8 mouse cellular contexts compared by ENCODE assay signal in genomic region chr6:129423040-129423733, GRCm38 (mm10). TPM values are rescaled to one million over a fixed set of nuclear protein-coding genes. Genes with fewer than 3 reads are reported as not detected.
A peak's percentile ranks its signal among the peaks of the same experiment; 100 is the strongest.
DNase-seq lines count a peak whose midpoint lies in the region; ATAC-seq and TF ChIP-seq lines count a peak whose summit lies in the region.

No protein-coding gene starts in this region.

- in situ Hi-C loops in CH12.LX (cut with MboI; ENCODE audit: low pct_ligation_motif_present, low pct_unique_long_range_greater_than_20kb, low sequenced_read_pairs): no loop called here

- no peak overlapping the region for H3K27ac ChIP-seq in forebrain, embryonic 11.5 days (ENCODE audit: low read depth, low read length)
- H3K27ac ChIP-seq in forebrain, embryonic 10.5 days: no peak overlapping the region
- H3K27ac ChIP-seq in CH12.LX (ENCODE audit: insufficient read depth, low read depth): no peak overlapping the region
- H3K27ac ChIP-seq in stomach, embryonic 16.5 days (ENCODE audit: low read length): peak overlapping the region; percentile 79

- WGBS in forebrain, embryonic 11.5 days: 77% methylated on average over 4 of the region's 4 CpGs
- WGBS in forebrain, embryonic 10.5 days: 83% methylated on average over 4 of the region's 4 CpGs
- WGBS in stomach, embryonic 16.5 days: 48% methylated on average over 4 of the region's 4 CpGs

- H3K27me3 ChIP-seq in forebrain, embryonic 11.5 days (ENCODE audit: control insufficient read depth, insufficient read depth, low read length): no peaks in the 10 kb centered on the region
- H3K27me3 ChIP-seq in forebrain, embryonic 10.5 days (ENCODE audit: poor library complexity, severe bottlenecking): no peaks in the 10 kb centered on the region
- H3K27me3 ChIP-seq in CH12.LX (replicated peaks): no peaks in the 10 kb centered on the region
- no peaks in the 10 kb centered on the region for H3K27me3 ChIP-seq in stomach, embryonic 16.5 days (ENCODE audit: control insufficient read depth, insufficient read depth, low read length)

- no peak for TF ChIP-seq CTCF in CH12.LX (conservative IDR thresholded peaks at IDR 0.05 in 1 of 2, IDR thresholded peaks at IDR 0.05 in 1 of 2; ENCODE audit: low read depth in 2 of 2, low read length in 2 of 2)

- no peak for TF ChIP-seq EP300 in CH12.LX (IDR thresholded peaks at IDR 0.05; ENCODE audit: low read length)

- 0 out of 2 replicates have a peak, but pooled peaks have one; percentile 5 for ATAC-seq in forebrain, embryonic 11.5 days (replicated peaks; ENCODE audit: low FRiP score)
- ATAC-seq in stomach, embryonic 16.5 days (ENCODE audit: insufficient read depth, low FRiP score): peak; percentile 53; the same call in 1 of the 2 replicates

- TF ChIP-seq POLR2A in CH12.LX (IDR thresholded peaks at IDR 0.05; ENCODE audit: low read depth, low read length): no peak

- no peaks in the 10 kb centered on the region for H3K79me2 ChIP-seq in CH12.LX (replicated peaks; ENCODE audit: control insufficient read depth, extremely low read depth, insufficient read depth, poor library complexity, severe bottlenecking)

- no peak overlapping the region for H3K9ac ChIP-seq in forebrain, embryonic 11.5 days (ENCODE audit: low read length)
- no peak overlapping the region for H3K9ac ChIP-seq in CH12.LX (ENCODE audit: insufficient read depth, low read depth)
- H3K9ac ChIP-seq in stomach, embryonic 16.5 days (ENCODE audit: low read length): no peak overlapping the region

- no peaks in the 10 kb centered on the region for H3K4me1 ChIP-seq in forebrain, embryonic 11.5 days (replicated peaks; ENCODE audit: control insufficient read depth, insufficient read depth, low read length)
- no peaks in the 10 kb centered on the region for H3K4me1 ChIP-seq in forebrain, embryonic 10.5 days
- peaks cover 0 to 15% of the 10 kb centered on the region in 2 experiments; a peak in 2 of 4 replicates for H3K4me1 ChIP-seq in CH12.LX (ENCODE audit: control insufficient read depth in 1 of 2, insufficient read depth in 2 of 2)
- peaks cover 7% of the 10 kb centered on the region for H3K4me1 ChIP-seq in stomach, embryonic 16.5 days (ENCODE audit: control insufficient read depth, insufficient read depth, low read length)

- no peaks in the 10 kb centered on the region for H3K9me3 ChIP-seq in forebrain, embryonic 11.5 days (ENCODE audit: control insufficient read depth, low read length)
- H3K9me3 ChIP-seq in forebrain, embryonic 10.5 days: no peaks in the 10 kb centered on the region
- H3K9me3 ChIP-seq in CH12.LX (replicated peaks; ENCODE audit: low read length): no peaks in the 10 kb centered on the region
- no peaks in the 10 kb centered on the region for H3K9me3 ChIP-seq in stomach, embryonic 16.5 days (replicated peaks; ENCODE audit: control insufficient read depth, low read length)

- no peak overlapping the region for H3K4me2 ChIP-seq in forebrain, embryonic 11.5 days (ENCODE audit: low read depth, low read length, severe bottlenecking)
- H3K4me2 ChIP-seq in CH12.LX (ENCODE audit: insufficient read depth, low read depth, poor library complexity, severe bottlenecking): peak overlapping the region; percentile 29; the same call in 1 of the 2 replicates
- no peak overlapping the region; the same call in 1 of the 2 replicates for H3K4me2 ChIP-seq in stomach, embryonic 16.5 days (ENCODE audit: low read depth, low read length)

- no peaks in the 10 kb centered on the region for H3K36me3 ChIP-seq in forebrain, embryonic 11.5 days (ENCODE audit: control insufficient read depth, insufficient read depth, low read length)
- H3K36me3 ChIP-seq in forebrain, embryonic 10.5 days (replicated peaks): no peaks in the 10 kb centered on the region
- no peaks in the 10 kb centered on the region for H3K36me3 ChIP-seq in CH12.LX (replicated peaks in 1 of 2; ENCODE audit: control insufficient read depth in 1 of 2, insufficient read depth in 1 of 2, low read length in 1 of 2)
- no peaks in the 10 kb centered on the region for H3K36me3 ChIP-seq in stomach, embryonic 16.5 days (ENCODE audit: control insufficient read depth, insufficient read depth, low read length)

- dilution Hi-C loops in CH12.LX (cut with MboI; ENCODE audit: extremely low pct_ligation_motif_present, extremely low pct_unique_long_range_greater_than_20kb, low sequenced_read_pairs): no loop called here

- no peak for TF ChIP-seq RAD21 in CH12.LX (IDR thresholded peaks at IDR 0.05; ENCODE audit: low read depth, low read length)

- DNase-seq in forebrain, embryonic 11.5 days (ENCODE audit: low spot score): no peak
- DNase-seq in forebrain, embryonic 10.5 days (ENCODE audit: extremely low spot score, low spot score): no peak
- no peak for DNase-seq in CH12.LX (ENCODE audit: extremely low read depth)
- peak; percentile 51 for DNase-seq in gastrocnemius, postnatal 10 days
- peak; percentile 35 for DNase-seq in kidney, adult 18-20 months
- no peak for DNase-seq in left cerebral cortex, adult 8-10 months (ENCODE audit: low spot score in 2 of 2)
- DNase-seq in lung, postnatal 36 days: no peak

- no peak overlapping the region for H3K4me3 ChIP-seq in forebrain, embryonic 11.5 days (ENCODE audit: low read depth, low read length)
- H3K4me3 ChIP-seq in forebrain, embryonic 10.5 days: no peak overlapping the region
- H3K4me3 ChIP-seq in CH12.LX (replicated peaks in 1 of 3; ENCODE audit: low read depth in 2 of 3, low read length in 2 of 3, poor library complexity in 1 of 3): no peak overlapping the region
- H3K4me3 ChIP-seq in stomach, embryonic 16.5 days (replicated peaks; ENCODE audit: low read length): no peak overlapping the region

TF ChIP-seq in CH12.LX, 34 proteins besides CTCF, POLR2A, EP300 and RAD21:
- TF ChIP-seq ZKSCAN1 (IDR thresholded peaks at IDR 0.05; ENCODE audit: borderline replicate concordance, low read depth, low read length) (no peak), CHD2 (IDR thresholded peaks at IDR 0.05; ENCODE audit: low read length) (no peak), POLR2AphosphoS2 (IDR thresholded peaks at IDR 0.05; ENCODE audit: low read depth, low read length) (no peak), GABPA (IDR thresholded peaks at IDR 0.05; ENCODE audit: insufficient replicate concordance, low read depth, low read length) (no peak), CHD1 (IDR thresholded peaks at IDR 0.05; ENCODE audit: low read depth, low read length) (no peak), BHLHE40 (IDR thresholded peaks at IDR 0.05; ENCODE audit: low read depth, low read length) (no peak), USF2 (conservative IDR thresholded peaks at IDR 0.05; ENCODE audit: low read depth, low read length) (no peak), MEF2A (IDR thresholded peaks at IDR 0.05; ENCODE audit: borderline replicate concordance, low read depth, low read length) (no peak), PAX5 (IDR thresholded peaks at IDR 0.05; ENCODE audit: low read length) (no peak), MXI1 (IDR thresholded peaks at IDR 0.05; ENCODE audit: low read depth, low read length) (no peak), JUN (IDR thresholded peaks at IDR 0.05; ENCODE audit: insufficient read depth, low read depth, low read length) (no peak), ETS1 (conservative IDR thresholded peaks at IDR 0.05; ENCODE audit: low read depth, low read length) (no peak), KAT2A (IDR thresholded peaks at IDR 0.05; ENCODE audit: insufficient replicate concordance, low read length) (no peak), NRF1 (IDR thresholded peaks at IDR 0.05; ENCODE audit: low read depth, low read length) (no peak), HCFC1 (IDR thresholded peaks at IDR 0.05; ENCODE audit: low read depth, low read length) (no peak)

RNA-seq across cellular contexts. Expression of gene Clec9a, which starts 14.5 kb away (rescaled TPM):
- polyA plus RNA-seq in forebrain, embryonic 11.5 days (2014; fragmentation: Nextera tagmentation; extraction: Ambion mirVana): 0.33 and 0.51 TPM in 2 replicates
- polyA plus RNA-seq in forebrain, embryonic 10.5 days (2016; fragmentation: Nextera tagmentation; extraction: Ambion mirVana): 0.36 TPM in 2 replicates
- total RNA-seq in CH12.LX (2012; rRNA removed) (not detected in 2 replicates), CH12.LX (2014; rRNA removed) (not detected in 2 replicates)
- polyA plus RNA-seq in CH12.LX (2012; ENCODE audit: insufficient read length, low read depth): not detected in 2 replicates
- not detected for total RNA-seq in gastrocnemius, postnatal 10 days (2021)
- polyA plus RNA-seq in stomach, embryonic 16.5 days (2015; fragmentation: Nextera tagmentation; extraction: Ambion mirVana): 0.34 and 0.43 TPM in 2 replicates
- total RNA-seq in left cerebral cortex, adult 8-10 months (2022): under 1 TPM in 2 of 4 experiments, not detected in 2; 0.14 to 0.30 TPM

RNA-seq across cellular contexts. Expression of gene Clec1b, which starts 26.1 kb away (rescaled TPM):
- 7.5 and 12.3 TPM in 2 replicates for polyA plus RNA-seq in forebrain, embryonic 11.5 days (2014; fragmentation: Nextera tagmentation; extraction: Ambion mirVana)
- 16.4 and 19.8 TPM in 2 replicates for polyA plus RNA-seq in forebrain, embryonic 10.5 days (2016; fragmentation: Nextera tagmentation; extraction: Ambion mirVana)
- not detected in 2 replicates for total RNA-seq in CH12.LX (2012; rRNA removed)
- not detected in 2 replicates for total RNA-seq in CH12.LX (2014; rRNA removed)
- not detected in 2 replicates for polyA plus RNA-seq in CH12.LX (2012; ENCODE audit: insufficient read length, low read depth)
- total RNA-seq in gastrocnemius, postnatal 10 days (2021): under 1 TPM in 1 of 2 experiments, not detected in 1; 0.47 TPM
- 1.7 and 1.8 TPM in 2 replicates for polyA plus RNA-seq in stomach, embryonic 16.5 days (2015; fragmentation: Nextera tagmentation; extraction: Ambion mirVana)
- 1 to 10 TPM in 1 of 4 experiments, under 1 TPM in 1, not detected in 2; 0.46 to 1.3 TPM for total RNA-seq in left cerebral cortex, adult 8-10 months (2022)

RNA-seq across cellular contexts. Expression of gene Clec1a, which starts 28.6 kb away (rescaled TPM):
- polyA plus RNA-seq in forebrain, embryonic 11.5 days (2014; fragmentation: Nextera tagmentation; extraction: Ambion mirVana): 0.65 and 0.75 TPM in 2 replicates
- polyA plus RNA-seq in forebrain, embryonic 10.5 days (2016; fragmentation: Nextera tagmentation; extraction: Ambion mirVana): 0.36 and 0.66 TPM in 2 replicates
- total RNA-seq in CH12.LX (2012; rRNA removed) (not detected in 2 replicates), CH12.LX (2014; rRNA removed) (not detected in 2 replicates)
- polyA plus RNA-seq in CH12.LX (2012; ENCODE audit: insufficient read length, low read depth): not detected in 2 replicates
- total RNA-seq in gastrocnemius, postnatal 10 days (2021): 1 to 10 TPM; 4.8 to 6.3 TPM
- polyA plus RNA-seq in stomach, embryonic 16.5 days (2015; fragmentation: Nextera tagmentation; extraction: Ambion mirVana): 3.3 and 3.6 TPM in 2 replicates
- 1 to 10 TPM in 3 of 4 experiments, under 1 TPM in 1; 0.58 to 1.9 (median 1.4) TPM for total RNA-seq in left cerebral cortex, adult 8-10 months (2022)

RNA-seq across cellular contexts. Expression of gene Clec12b, which starts 37.5 kb away (rescaled TPM):
- polyA plus RNA-seq in forebrain, embryonic 11.5 days (2014; fragmentation: Nextera tagmentation; extraction: Ambion mirVana): not detected in 2 replicates
- not detected in 2 replicates for polyA plus RNA-seq in forebrain, embryonic 10.5 days (2016; fragmentation: Nextera tagmentation; extraction: Ambion mirVana)
- total RNA-seq in CH12.LX (2012; rRNA removed): not detected in 2 replicates
- total RNA-seq in CH12.LX (2014; rRNA removed): not detected in 2 replicates
- polyA plus RNA-seq in CH12.LX (2012; ENCODE audit: insufficient read length, low read depth): not detected in 2 replicates
- not detected for total RNA-seq in gastrocnemius, postnatal 10 days (2021)
- polyA plus RNA-seq in stomach, embryonic 16.5 days (2015; fragmentation: Nextera tagmentation; extraction: Ambion mirVana): not detected in 2 replicates
- not detected for total RNA-seq in left cerebral cortex, adult 8-10 months (2022)

Comparison
In these comparisons a context has a peak if more than half of its experiments do, and no peak if none do; other contexts are left out.
1. DNase-seq: peak in gastrocnemius, postnatal 10 days (single experiment) and kidney, adult 18-20 months (single experiment); none in forebrain, embryonic 11.5 days (single experiment), forebrain, embryonic 10.5 days (single experiment), CH12.LX (single experiment), left cerebral cortex, adult 8-10 months (0 of 2) and lung, postnatal 36 days (single experiment).